Mouse (Mus musculus) ES-E14 (cell line): ENCODE measurements around the gene Stip1. TPM values are rescaled to one million over a fixed set of nuclear protein-coding genes. Genes with fewer than 3 reads are reported as not detected.
"Not testable (repeated sequence)": the region's sequence is repeated elsewhere in the genome, so short reads cannot be mapped to it uniquely, and the experiment has no call there.

Experiments used
- DNase-seq: peaks from one replicate; pipeline ENCODE4 v3.0.0-alpha.2; 2013; ENCODE audit warnings: low read depth, low spot score
- H3K27ac ChIP-seq: 2 replicates; pipeline ENCODE4 v1.5.1; 2012; ENCODE audit warnings: low read depth, mild to moderate bottlenecking, low read length, moderate library complexity, mixed read lengths; ENCODE audit not compliant: poor library complexity, insufficient read depth, severe bottlenecking
- H3K36me3 ChIP-seq: 2 replicates; pipeline ENCODE4 v1.6.1; 2012; ENCODE audit warnings: mild to moderate bottlenecking, low read length, moderate library complexity, mixed read lengths; ENCODE audit not compliant: control insufficient read depth, poor library complexity, insufficient read depth, severe bottlenecking
- H3K4me1 ChIP-seq, 2 experiments: fragments of 150-350 bp in 1 of 2; sonication (generic) in 1 of 2; 2 replicates each; pipeline ENCODE4 v1.6.1; 2012; ENCODE audit warnings: low read length in 2 of 2, mild to moderate bottlenecking in 1 of 2, mixed read lengths in 1 of 2; ENCODE audit not compliant: control insufficient read depth in 2 of 2, insufficient read depth in 2 of 2, poor library complexity in 1 of 2
- H3K4me3 ChIP-seq, 2 experiments: fragments of 150-350 bp in 1 of 2; sonication (generic) in 1 of 2; 2 replicates each; pipeline ENCODE4 v1.5.1; 2012; ENCODE audit warnings: low read length in 2 of 2, low read depth in 1 of 2, mild to moderate bottlenecking in 1 of 2, mixed read lengths in 1 of 2; ENCODE audit not compliant: insufficient read depth in 1 of 2, poor library complexity in 1 of 2, severe bottlenecking in 1 of 2
- H3K9ac ChIP-seq: 2 replicates; pipeline ENCODE4 v1.6.1; 2012; ENCODE audit warnings: low read depth, mild to moderate bottlenecking, low read length, mixed read lengths; ENCODE audit not compliant: poor library complexity, insufficient read depth, severe bottlenecking
- H3K9me3 ChIP-seq: fragments of 150-350 bp; sonication (generic); 2 replicates; pipeline ENCODE4 v1.6.1; 2012; ENCODE audit warnings: low read depth, mild to moderate bottlenecking, low read length; ENCODE audit not compliant: control insufficient read depth, insufficient read depth
- CHD2 ChIP-seq: IDR thresholded peaks from 2 replicates; pipeline ENCODE4 v1.6.1; 2014; ENCODE audit warnings: mild to moderate bottlenecking, low read depth, low read length, inconsistent platforms
- HCFC1 ChIP-seq: IDR thresholded peaks from 2 replicates; pipeline ENCODE4 v1.6.1; 2012; ENCODE audit warnings: low read length, inconsistent platforms, borderline replicate concordance; ENCODE audit not compliant: insufficient read depth
- MAFK ChIP-seq: IDR thresholded peaks from 2 replicates; pipeline ENCODE4 v1.6.1; 2014; ENCODE audit warnings: mild to moderate bottlenecking, low read depth, low read length, inconsistent platforms; ENCODE audit not compliant: insufficient read depth
- ZC3H11A ChIP-seq: IDR thresholded peaks from 2 replicates; pipeline ENCODE4 v1.6.1; 2012; ENCODE audit warnings: low read depth, mild to moderate bottlenecking, inconsistent platforms, low read length, borderline replicate concordance
- ZNF384 ChIP-seq: IDR thresholded peaks from 2 replicates; pipeline ENCODE4 v1.6.1; 2012; ENCODE audit warnings: low read depth, low read length, inconsistent platforms
- in situ Hi-C, 2 experiments: fragments of 600-800 bp; cut with MboI; formaldehyde crosslinking; loops; one replicate each; pipeline ENCODE4 v1.15.1; 2025; ENCODE audit warnings: low sequenced_read_pairs in 2 of 2, inconsistent platforms in 1 of 2; ENCODE audit not compliant: unreplicated experiment in 2 of 2
- total RNA-seq: library from RNA; depleted of rRNA; stranded (reverse); fragments of 300-350 nt; gene quantifications from 2 replicates; pipeline ENCODE4 v1.2.3, GENCODE M21; 2012

Stip1 gene
- total RNA-seq, 1 experiment: 280 TPM

DNA sequence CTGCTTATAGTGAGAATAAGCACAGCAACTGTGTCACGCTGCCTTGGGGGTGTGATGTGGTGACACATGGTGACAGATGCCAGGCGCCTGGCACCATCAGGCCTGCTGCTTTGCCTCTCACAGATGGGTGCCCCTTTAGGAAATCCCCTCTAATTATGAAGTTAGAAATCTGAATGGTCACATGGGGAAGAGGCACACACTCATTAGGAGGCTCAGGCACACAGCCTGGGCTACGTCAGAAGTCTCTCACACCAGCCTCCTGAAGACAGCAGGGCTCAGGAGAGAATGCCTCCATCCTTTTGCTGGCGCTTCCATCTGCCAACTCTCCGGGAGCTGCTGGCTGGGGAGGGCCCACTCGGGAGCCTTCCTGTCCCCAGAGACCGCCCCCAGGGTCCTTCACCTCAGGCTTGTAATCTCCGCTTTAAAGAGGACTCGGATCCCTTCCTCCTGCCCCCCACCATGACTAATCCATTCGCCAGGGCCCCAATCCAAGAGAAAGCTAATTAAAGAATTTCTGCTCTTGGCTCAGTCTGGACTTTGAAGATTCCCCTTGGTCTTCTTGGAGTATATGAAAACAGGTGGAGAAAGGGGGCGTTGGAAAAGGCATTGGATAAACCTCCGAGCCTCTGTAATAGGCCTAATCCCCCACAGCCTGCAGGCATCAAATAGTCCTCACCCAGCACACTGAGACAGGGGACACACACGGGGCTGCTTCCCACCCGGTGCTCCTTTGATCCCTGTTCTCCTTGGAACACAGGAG is 43.4 kb upstream of the Stip1 start:
- in situ Hi-C loops: no loop called here
- no peak overlapping the region for H3K9ac ChIP-seq
- TF ChIP-seq ZNF384: no peak
- no peak for TF ChIP-seq MAFK
- no peak for TF ChIP-seq CHD2
- TF ChIP-seq HCFC1: no peak
- no peak for TF ChIP-seq ZC3H11A
- no peak for DNase-seq
- no peaks in the 10 kb centered on the region for H3K36me3 ChIP-seq
- H3K9me3 ChIP-seq: no peaks in the 10 kb centered on the region
- no peak overlapping the region for H3K27ac ChIP-seq
- H3K4me1 ChIP-seq: peaks cover 0 to 8% of the 10 kb centered on the region in 2 experiments; a peak in 1 of 4 replicates
- H3K4me3 ChIP-seq: no peak overlapping the region

DNA sequence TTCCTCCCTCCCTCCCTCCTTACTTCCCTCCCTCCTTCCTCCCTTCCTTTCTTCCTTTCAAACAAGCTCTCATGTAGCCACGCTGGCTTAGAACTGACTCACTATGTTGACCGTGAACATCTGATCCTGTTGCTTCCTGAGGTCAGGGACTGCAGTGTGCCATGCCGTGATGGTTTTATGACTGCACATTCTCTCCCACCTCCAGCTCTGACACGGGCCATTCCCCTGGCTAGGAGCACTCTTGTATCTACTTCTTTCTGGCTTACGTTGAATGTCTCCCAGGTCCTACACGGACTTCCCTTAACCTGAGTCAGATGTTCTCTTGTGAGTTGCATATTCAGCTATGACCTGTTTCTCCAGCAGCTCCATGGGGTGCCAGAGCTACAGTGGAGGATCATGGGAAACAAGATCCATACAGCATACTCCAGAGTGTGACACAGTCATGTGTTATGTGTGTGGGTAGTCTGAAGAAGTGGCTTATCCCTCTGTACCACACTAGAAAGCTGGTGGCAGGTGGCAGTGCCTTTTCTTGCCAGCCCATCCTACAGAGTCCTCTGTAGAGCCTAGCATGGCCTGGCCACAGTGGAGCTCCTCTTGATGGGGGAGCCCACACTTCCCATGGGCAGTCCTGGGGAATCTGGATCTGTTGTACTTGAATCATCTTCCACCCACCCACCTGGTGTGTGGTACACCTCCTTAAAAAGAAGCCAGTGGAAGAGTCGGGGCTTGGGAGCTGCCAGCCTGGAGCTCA is 41.9 kb upstream of the Stip1 start:
- Histone ChIP-seq H3K36me3 (no peaks in the 10 kb centered on the region), H3K9ac (no peak overlapping the region), H3K9me3 (no peaks in the 10 kb centered on the region), H3K27ac (no peak overlapping the region), H3K4me1 (peaks cover 0 to 7% of the 10 kb centered on the region in 2 experiments; a peak in 1 of 4 replicates), H3K4me3 (no peak overlapping the region)
- in situ Hi-C loops: no loop called here
- DNase-seq: no peak
- TF ChIP-seq HCFC1: no peak
- no peak for TF ChIP-seq ZC3H11A
- TF ChIP-seq ZNF384: no peak
- TF ChIP-seq MAFK: no peak
- TF ChIP-seq CHD2: no peak

DNA sequence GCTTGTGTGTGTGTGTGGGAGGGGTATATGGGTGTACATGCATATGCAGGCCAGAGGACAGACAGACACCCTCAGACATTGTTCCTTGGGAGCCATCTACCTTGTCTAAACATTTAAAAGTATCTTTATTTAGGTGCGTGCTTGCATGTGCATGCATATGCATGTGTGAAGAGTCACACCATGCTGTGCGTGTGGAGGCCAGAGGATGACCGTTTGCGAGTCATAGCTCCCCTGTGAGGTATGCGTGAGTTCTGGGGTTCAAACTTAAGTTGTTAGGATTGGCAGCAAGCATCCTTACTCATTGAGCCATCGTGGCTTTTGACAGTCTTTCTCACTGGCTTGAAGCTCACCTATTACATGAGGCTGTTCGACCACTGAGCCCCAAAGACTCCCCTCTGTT is 38.5 kb upstream of the Stip1 start:
- TF ChIP-seq ZC3H11A (no peak), CHD2 (no peak), HCFC1 (no peak), ZNF384 (no peak), MAFK (no peak)
- Histone ChIP-seq H3K36me3 (no peaks in the 10 kb centered on the region), H3K9me3 (no peaks in the 10 kb centered on the region), H3K27ac (no peak overlapping the region), H3K4me3 (no peak overlapping the region), H3K4me1 (peaks cover 3 to 13% of the 10 kb centered on the region in 2 experiments; a peak in 2 of 4 replicates), H3K9ac (no peak overlapping the region)
- DNase-seq: no peak
- in situ Hi-C loops: no loop called here

DNA sequence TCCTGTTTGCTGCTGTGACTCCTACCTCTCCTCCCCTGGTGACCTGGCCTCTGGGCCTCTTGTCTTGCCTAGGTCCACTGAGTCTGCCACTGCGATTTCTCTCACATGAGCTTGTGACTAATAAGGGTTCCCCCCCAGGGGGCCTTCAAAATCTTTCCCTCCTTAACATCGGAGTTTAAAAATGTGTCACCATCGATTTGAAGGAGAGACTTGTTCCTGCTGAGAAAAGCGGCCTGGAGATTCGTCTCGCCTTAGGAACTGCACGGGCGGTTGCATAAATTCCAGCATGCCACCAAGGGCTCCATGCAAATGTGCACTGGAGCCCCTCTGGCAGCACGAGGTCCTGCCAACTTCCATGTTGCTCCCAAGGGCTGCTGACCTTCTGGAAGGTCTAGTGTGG is 37.9 kb upstream of the Stip1 start:
- in situ Hi-C loops: no loop called here
- TF ChIP-seq ZNF384: no peak
- TF ChIP-seq CHD2: no peak
- no peak for TF ChIP-seq HCFC1
- no peak for TF ChIP-seq ZC3H11A
- TF ChIP-seq MAFK: no peak
- Histone ChIP-seq H3K4me3 (no peak overlapping the region), H3K36me3 (no peaks in the 10 kb centered on the region), H3K4me1 (peaks cover 3 to 13% of the 10 kb centered on the region in 2 experiments; a peak in 2 of 4 replicates), H3K27ac (no peak overlapping the region), H3K9me3 (no peaks in the 10 kb centered on the region), H3K9ac (no peak overlapping the region)
- no peak for DNase-seq

DNA sequence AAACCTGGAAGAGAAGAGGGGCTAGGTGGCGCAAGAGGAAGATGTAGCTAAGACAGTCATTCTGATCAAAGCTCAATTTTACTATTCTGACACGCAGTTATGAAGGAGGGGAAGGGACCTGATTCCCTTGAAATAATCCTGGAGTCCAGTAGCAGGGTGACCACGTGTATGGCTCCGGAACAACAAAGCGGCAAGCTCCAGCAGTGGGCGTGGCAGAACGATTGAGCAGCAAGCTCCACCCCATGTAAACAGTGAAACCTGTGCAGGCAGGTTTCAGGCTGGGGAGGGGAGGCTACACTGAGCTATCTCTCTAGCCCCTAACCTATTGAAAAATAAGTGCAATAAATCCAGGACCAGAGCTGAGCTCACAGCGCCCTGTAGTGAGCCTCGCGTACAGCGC is 35.6 kb upstream of the Stip1 start:
- not testable (repeated sequence) for DNase-seq
- H3K4me1 ChIP-seq: peaks cover 3 to 13% of the 10 kb centered on the region in 2 experiments; a peak in 3 of 4 replicates

More for the DNA sequence above, 35.6 kb upstream of the Stip1 start:
- H3K27ac ChIP-seq, H3K36me3 ChIP-seq, H3K9me3 ChIP-seq, H3K9ac ChIP-seq, in situ Hi-C loops, H3K4me3 ChIP-seq: not testable (repeated sequence)
